Mouse (Mus musculus): ENCODE data around the gene Tssk2. TPM values are rescaled to one million over a fixed set of nuclear protein-coding genes. Genes with fewer than 3 reads are reported as not detected.
A peak's percentile ranks its signal among the peaks of the same experiment; 100 is the strongest.

Gene Tssk2
- polyA plus RNA-seq, 1 experiment: not detected

GRCm38 (mm10) chr16:17931906-17932460, 33.5 kb downstream of the Tssk2 start:
- TF ChIP-seq POLR2A (IDR thresholded peaks at IDR 0.05; ENCODE audit: borderline replicate concordance, extremely low read depth, insufficient read depth, insufficient read length, poor library complexity, severe bottlenecking) (no peak), CTCF (IDR thresholded peaks at IDR 0.05; ENCODE audit: borderline replicate concordance, extremely low read depth, insufficient read depth, insufficient read length) (no peak)
- DNase-seq (ENCODE audit: low read depth): no peak

- DNase-seq (ENCODE audit: low read depth): no peak
- TF ChIP-seq CTCF (IDR thresholded peaks at IDR 0.05; ENCODE audit: borderline replicate concordance, extremely low read depth, insufficient read depth, insufficient read length): no peak
- TF ChIP-seq POLR2A (IDR thresholded peaks at IDR 0.05; ENCODE audit: borderline replicate concordance, extremely low read depth, insufficient read depth, insufficient read length, poor library complexity, severe bottlenecking): no peak
Measured at GRCm38 (mm10) chr16:17933594-17934444, 35.4 kb downstream of the Tssk2 start.

- DNase-seq (ENCODE audit: low read depth): no peak
- no peak for TF ChIP-seq CTCF (IDR thresholded peaks at IDR 0.05; ENCODE audit: borderline replicate concordance, extremely low read depth, insufficient read depth, insufficient read length)
- no peak for TF ChIP-seq POLR2A (IDR thresholded peaks at IDR 0.05; ENCODE audit: borderline replicate concordance, extremely low read depth, insufficient read depth, insufficient read length, poor library complexity, severe bottlenecking)
Measured at GRCm38 (mm10) chr16:17934445-17934910, 36.0 kb downstream of the Tssk2 start.

- DNase-seq (ENCODE audit: low read depth): no peak
- TF ChIP-seq POLR2A (IDR thresholded peaks at IDR 0.05; ENCODE audit: borderline replicate concordance, extremely low read depth, insufficient read depth, insufficient read length, poor library complexity, severe bottlenecking) (no peak), CTCF (IDR thresholded peaks at IDR 0.05; ENCODE audit: borderline replicate concordance, extremely low read depth, insufficient read depth, insufficient read length) (no peak)
Measured at GRCm38 (mm10) chr16:17936776-17937175, 38.3 kb downstream of the Tssk2 start.

DNA sequence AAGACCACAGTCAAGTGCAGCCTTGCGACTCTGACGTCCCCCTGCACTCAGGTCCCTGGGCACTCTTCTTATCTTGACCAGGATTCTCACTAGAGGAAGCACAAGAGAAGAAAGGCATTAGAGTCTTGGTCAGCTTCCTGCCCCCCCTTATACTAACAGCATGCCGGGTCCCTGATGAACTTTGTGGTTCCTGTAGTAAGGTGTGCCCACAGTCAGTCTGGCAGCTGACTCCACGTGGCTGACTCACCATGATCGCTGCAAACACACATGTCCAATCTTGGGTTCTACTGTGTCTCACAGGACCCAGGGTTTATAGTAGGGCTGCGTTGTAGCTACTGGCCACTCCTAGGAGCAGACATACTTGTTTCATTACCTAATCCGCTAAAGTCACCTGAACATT, 39.8 kb downstream of the Tssk2 start:
- TF ChIP-seq CTCF (IDR thresholded peaks at IDR 0.05; ENCODE audit: borderline replicate concordance, extremely low read depth, insufficient read depth, insufficient read length): no peak
- no peak for TF ChIP-seq POLR2A (IDR thresholded peaks at IDR 0.05; ENCODE audit: borderline replicate concordance, extremely low read depth, insufficient read depth, insufficient read length, poor library complexity, severe bottlenecking)
- no peak for DNase-seq (ENCODE audit: low read depth)

DNA sequence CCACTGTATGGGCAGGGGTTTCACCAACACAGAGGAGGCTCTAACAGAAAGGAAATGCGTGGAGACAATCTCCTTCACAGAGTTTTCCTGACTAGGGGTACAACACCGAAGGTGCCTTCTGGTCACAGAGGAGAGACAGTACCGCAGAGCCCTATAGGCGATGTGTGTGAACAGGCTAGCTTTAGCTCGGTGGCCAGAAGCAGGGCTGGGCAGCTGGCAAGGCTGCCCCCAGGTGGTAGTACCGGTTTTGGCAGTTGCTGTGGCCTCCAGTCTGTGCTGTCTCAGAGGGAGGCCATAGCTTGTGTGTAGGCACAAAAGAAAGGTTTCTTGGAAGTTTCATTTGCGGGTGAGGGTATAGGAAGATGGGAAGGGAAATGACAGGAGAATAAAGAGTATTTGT, 40.4 kb downstream of the Tssk2 start:
- peak; percentile 75 for TF ChIP-seq CTCF (IDR thresholded peaks at IDR 0.05; ENCODE audit: borderline replicate concordance, extremely low read depth, insufficient read depth, insufficient read length)
- TF ChIP-seq POLR2A (IDR thresholded peaks at IDR 0.05; ENCODE audit: borderline replicate concordance, extremely low read depth, insufficient read depth, insufficient read length, poor library complexity, severe bottlenecking): no peak
- DNase-seq (ENCODE audit: low read depth): peak; percentile 75

DNA sequence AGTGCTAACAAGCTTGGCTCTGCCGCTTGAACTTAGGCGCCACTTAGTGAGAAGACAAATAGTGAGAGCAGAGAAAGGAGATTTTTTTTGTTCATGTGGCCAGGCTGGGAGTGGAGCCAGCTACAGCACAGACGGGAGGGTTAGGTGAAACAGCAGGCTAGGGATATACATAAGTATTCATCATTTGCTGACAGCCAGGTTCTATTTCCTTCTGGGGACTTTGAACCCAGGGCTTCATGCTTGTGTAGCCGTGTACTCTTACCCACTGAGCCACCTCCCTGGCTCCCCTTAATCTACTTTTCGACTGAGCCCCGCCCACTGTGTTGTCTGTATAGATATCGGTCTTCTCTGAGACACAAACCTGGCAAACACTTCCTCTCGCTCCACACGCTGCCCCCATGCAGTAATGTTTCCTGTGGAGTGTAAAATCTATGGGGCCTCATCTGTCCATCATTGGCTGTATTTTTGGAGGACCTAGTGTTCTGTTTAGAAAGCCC, 40.9 kb downstream of the Tssk2 start:
- DNase-seq (ENCODE audit: low read depth): peak; percentile 53
- TF ChIP-seq CTCF (IDR thresholded peaks at IDR 0.05; ENCODE audit: borderline replicate concordance, extremely low read depth, insufficient read depth, insufficient read length): no peak
- no peak for TF ChIP-seq POLR2A (IDR thresholded peaks at IDR 0.05; ENCODE audit: borderline replicate concordance, extremely low read depth, insufficient read depth, insufficient read length, poor library complexity, severe bottlenecking)

- no peak for DNase-seq (ENCODE audit: low read depth)
- TF ChIP-seq CTCF (IDR thresholded peaks at IDR 0.05; ENCODE audit: borderline replicate concordance, extremely low read depth, insufficient read depth, insufficient read length): no peak
- TF ChIP-seq POLR2A (IDR thresholded peaks at IDR 0.05; ENCODE audit: borderline replicate concordance, extremely low read depth, insufficient read depth, insufficient read length, poor library complexity, severe bottlenecking): no peak
Measured at GRCm38 (mm10) chr16:17943466-17943865, 45.0 kb downstream of the Tssk2 start.

GRCm38 (mm10) chr16:17945081-17945831, 46.8 kb downstream of the Tssk2 start:
- peak; percentile 6 for DNase-seq (ENCODE audit: low read depth)

DNA sequence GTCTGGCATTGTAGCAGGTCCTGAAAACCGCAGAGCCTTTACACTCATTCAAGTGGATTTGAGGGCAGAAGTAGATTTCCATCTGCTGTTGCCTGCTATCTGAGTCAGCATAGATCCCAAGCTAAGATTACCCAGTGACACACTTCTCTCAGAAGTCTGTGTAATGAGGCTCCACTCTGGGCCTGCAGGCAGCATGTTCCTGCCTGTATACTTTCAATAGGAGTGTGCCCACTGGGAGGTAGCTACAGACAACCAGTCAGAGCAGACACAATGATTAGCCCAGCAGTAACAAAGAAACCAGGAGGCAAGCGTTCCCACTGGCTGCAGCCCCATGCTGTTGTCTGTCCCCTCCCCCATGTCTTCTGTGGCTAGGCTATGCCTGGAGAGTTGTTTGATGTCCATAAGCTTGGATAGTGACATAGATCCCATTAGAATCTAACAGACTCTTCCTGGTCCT, 51.0 kb downstream of the Tssk2 start:
- TF ChIP-seq CTCF (IDR thresholded peaks at IDR 0.05; ENCODE audit: borderline replicate concordance, extremely low read depth, insufficient read depth, insufficient read length) (no peak), POLR2A (IDR thresholded peaks at IDR 0.05; ENCODE audit: borderline replicate concordance, extremely low read depth, insufficient read depth, insufficient read length, poor library complexity, severe bottlenecking) (no peak)

More at GRCm38 (mm10) chr16:17945081-17945831, 46.8 kb downstream of the Tssk2 start:
- TF ChIP-seq CTCF (IDR thresholded peaks at IDR 0.05; ENCODE audit: borderline replicate concordance, extremely low read depth, insufficient read depth, insufficient read length): no peak
- TF ChIP-seq POLR2A (IDR thresholded peaks at IDR 0.05; ENCODE audit: borderline replicate concordance, extremely low read depth, insufficient read depth, insufficient read length, poor library complexity, severe bottlenecking): no peak

More for the DNA sequence above, 51.0 kb downstream of the Tssk2 start:
- DNase-seq (ENCODE audit: low read depth): peak; percentile 89

Other genes with a start within 250 kb of the Tssk2 start
- 65.0 and 87.3 TPM in 2 replicates for gene Med15, start 165.7 kb upstream of the Tssk2 start, polyA plus RNA-seq (2012; rRNA removed)
- gene Klhl22, start 139.0 kb upstream of the Tssk2 start, polyA plus RNA-seq (2012; rRNA removed): 109 and 116 TPM in 2 replicates
- gene Scarf2, start 101.4 kb upstream of the Tssk2 start, polyA plus RNA-seq (2012; rRNA removed): 11.8 and 15.5 TPM in 2 replicates
- gene B830017H08Rik, start 65.5 kb upstream of the Tssk2 start, polyA plus RNA-seq (2012; rRNA removed): 2.3 and 3.7 TPM in 2 replicates
- 16.1 and 18.1 TPM in 2 replicates for gene Car15, start 60.3 kb upstream of the Tssk2 start, polyA plus RNA-seq (2012; rRNA removed)
- gene Gm20518, start 7.0 kb upstream of the Tssk2 start, polyA plus RNA-seq (2012; rRNA removed): 3.2 and 3.9 TPM in 2 replicates
- gene Tssk1, start 4.4 kb upstream of the Tssk2 start, polyA plus RNA-seq (2012; rRNA removed): 0.04 and 0.06 TPM in 2 replicates
- 159 and 166 TPM in 2 replicates for gene Dgcr2, start 75 bp upstream of the Tssk2 start, polyA plus RNA-seq (2012; rRNA removed)
- 51.9 and 56.9 TPM in 2 replicates for gene Ess2, start 12.7 kb downstream of the Tssk2 start, polyA plus RNA-seq (2012; rRNA removed)
- gene Gsc2, start 16.4 kb downstream of the Tssk2 start, polyA plus RNA-seq (2012; rRNA removed): 0.55 and 1.1 TPM in 2 replicates
- gene Slc25a1, start 29.6 kb downstream of the Tssk2 start, polyA plus RNA-seq (2012; rRNA removed): 110 and 126 TPM in 2 replicates
- 0.10 TPM in 1 of 2 replicates, not detected in the other for gene Vpreb2, start 81.8 kb downstream of the Tssk2 start, polyA plus RNA-seq (2012; rRNA removed)
- gene Dgcr6, start 154.2 kb downstream of the Tssk2 start, polyA plus RNA-seq (2012; rRNA removed): 110 and 137 TPM in 2 replicates
- gene Prodh, start 191.6 kb downstream of the Tssk2 start, polyA plus RNA-seq (2012; rRNA removed): 6.5 and 8.0 TPM in 2 replicates
- 50.3 and 52.5 TPM in 2 replicates for gene Rtn4r, start 229.0 kb downstream of the Tssk2 start, polyA plus RNA-seq (2012; rRNA removed)